Mouse (Mus musculus) ZHBTc4 (cell line): ENCODE measurements around the gene Panx2.

Experiments used
- DNase-seq: peaks from one replicate; pipeline ENCODE4 v3.0.0-alpha.2; 2011; ENCODE audit warnings: low read depth, low spot score

Panx2 gene

GRCm38 (mm10) chr15:89074613-89075477, 15.3 kb downstream of the Panx2 start, which contains the start of gene Trabd:
Gene Trabd, plus strand, starts transcription at chr15:89075124.
- no peak for DNase-seq

- DNase-seq = peak; percentile 85
Observed at GRCm38 (mm10) chr15:89075478-89076147, 16.1 kb downstream of the Panx2 start.

GRCm38 (mm10) chr15:89076156-89076731, 16.7 kb downstream of the Panx2 start:
- no peak for DNase-seq

- DNase-seq = no peak
Observed at GRCm38 (mm10) chr15:89078208-89078836, 18.8 kb downstream of the Panx2 start.

- DNase-seq = no peak
Observed at GRCm38 (mm10) chr15:89083906-89084305, 24.4 kb downstream of the Panx2 start.

- DNase-seq = no peak
Observed at GRCm38 (mm10) chr15:89084826-89085225, 25.3 kb downstream of the Panx2 start.

GRCm38 (mm10) chr15:89088607-89089247, 29.2 kb downstream of the Panx2 start, which contains the start of gene Selenoo:
Gene Selenoo, plus strand, starts transcription at chr15:89089084.
- DNase-seq = peak; percentile 79

GRCm38 (mm10) chr15:89089248-89090051, 29.9 kb downstream of the Panx2 start:
- DNase-seq = no peak

GRCm38 (mm10) chr15:89090662-89091061, 31.1 kb downstream of the Panx2 start:
- no peak for DNase-seq

- no peak for DNase-seq
Observed at GRCm38 (mm10) chr15:89092181-89092580, 32.6 kb downstream of the Panx2 start.

- DNase-seq = no peak
Observed at GRCm38 (mm10) chr15:89097450-89097849, 37.9 kb downstream of the Panx2 start.

- no peak for DNase-seq
Observed at GRCm38 (mm10) chr15:89098616-89099015, 39.1 kb downstream of the Panx2 start.

GRCm38 (mm10) chr15:89100823-89101222, 41.3 kb downstream of the Panx2 start:
- no peak for DNase-seq

- DNase-seq = no peak
Observed at GRCm38 (mm10) chr15:89102646-89103045, 43.1 kb downstream of the Panx2 start.

GRCm38 (mm10) chr15:89103921-89104320, 44.4 kb downstream of the Panx2 start:
- DNase-seq = no peak

- DNase-seq = no peak
Observed at GRCm38 (mm10) chr15:89104425-89104824, 44.9 kb downstream of the Panx2 start.

- DNase-seq = no peak
Observed at GRCm38 (mm10) chr15:89106073-89106472, 46.5 kb downstream of the Panx2 start.

GRCm38 (mm10) chr15:89106976-89107375, 47.4 kb downstream of the Panx2 start:
- DNase-seq = no peak

- peak; percentile 69 for DNase-seq
Observed at GRCm38 (mm10) chr15:89110147-89110546, 50.6 kb downstream of the Panx2 start.

GRCm38 (mm10) chr15:89118007-89118406, 58.5 kb downstream of the Panx2 start:
- no peak for DNase-seq
